Comparison of ENCODE assay signal across 9 mouse cellular contexts in genomic region chr10:24223449-24224143, GRCm38 (mm10). TPM values are rescaled to one million over a fixed set of nuclear protein-coding genes. Genes with fewer than 3 reads are reported as not detected.
DNase-seq lines count a peak whose midpoint lies in the region; ATAC-seq and TF ChIP-seq lines count a peak whose summit lies in the region.
"Had no signal": no experiment of that assay in that cellular context is flagged by ENCODE, and none has a peak within 500 bp of the region (broad histone marks: within the 10 kb centered on the region; RNA-seq: fewer than 3 reads in every experiment).

Gene Moxd1 (plus strand): TSS chr10:24223517.

- no peak within 1 kb of the TSS for H3K27ac ChIP-seq in forebrain, embryonic 15.5 days (replicated peaks)
- no peak within 1 kb of the TSS for H3K27ac ChIP-seq in intestine, embryonic 16.5 days (ENCODE audit: low read length)
- H3K27ac ChIP-seq in olfactory bulb, adult 2 months (ENCODE audit: insufficient read depth, low read depth, low read length): no peak within 1 kb of the TSS

- H3K9ac ChIP-seq in forebrain, embryonic 15.5 days (replicated peaks): peak within 1 kb of the TSS; percentile 42
- peak within 1 kb of the TSS; percentile 67 for H3K9ac ChIP-seq in intestine, embryonic 16.5 days (ENCODE audit: low read depth, low read length)

- no peak for TF ChIP-seq CTCF in lung, adult 2 months (IDR thresholded peaks at IDR 0.05; ENCODE audit: insufficient read depth, low read length)
- no peak for TF ChIP-seq CTCF in olfactory bulb, adult 2 months (IDR thresholded peaks at IDR 0.05; ENCODE audit: insufficient read depth, low read depth, low read length)

- peak; percentile 57 for ATAC-seq in frontal cortex, adult (ENCODE audit: low TSS enrichment)
- ATAC-seq in forebrain, embryonic 15.5 days (replicated peaks): peak; percentile 75
- ATAC-seq in intestine, embryonic 16.5 days: peak; percentile 89

- H3K4me1 ChIP-seq in forebrain, embryonic 15.5 days: peaks cover 15% of the 10 kb centered on the region
- H3K4me1 ChIP-seq in intestine, embryonic 16.5 days (ENCODE audit: control insufficient read depth, insufficient read depth, low read length): peaks cover 9% of the 10 kb centered on the region; the same call in 1 of the 2 replicates
- peaks cover 2% of the 10 kb centered on the region; the same call in 1 of the 2 replicates for H3K4me1 ChIP-seq in lung, adult 2 months (ENCODE audit: control insufficient read depth, insufficient read depth, low read length)
- peaks cover 16% of the 10 kb centered on the region for H3K4me1 ChIP-seq in olfactory bulb, adult 2 months (ENCODE audit: control insufficient read depth, insufficient read depth, low read length)

- peaks cover 19% of the 10 kb centered on the region for H3K27me3 ChIP-seq in forebrain, embryonic 15.5 days
- peaks cover 14% of the 10 kb centered on the region; the same call in 1 of the 2 replicates for H3K27me3 ChIP-seq in intestine, embryonic 16.5 days (replicated peaks; ENCODE audit: control insufficient read depth, insufficient read depth, low read length)

- TF ChIP-seq POLR2A in lung, adult 2 months (IDR thresholded peaks at IDR 0.05; ENCODE audit: borderline replicate concordance, extremely low read depth, low read depth, low read length): no peak
- TF ChIP-seq POLR2A in olfactory bulb, adult 2 months (IDR thresholded peaks at IDR 0.05; ENCODE audit: insufficient read depth, low read depth, low read length): no peak

- H3K9me3 ChIP-seq in forebrain, embryonic 15.5 days: no peaks in the 10 kb centered on the region
- no peaks in the 10 kb centered on the region for H3K9me3 ChIP-seq in intestine, embryonic 16.5 days (ENCODE audit: control insufficient read depth, low read length)
- H3K9me3 ChIP-seq: G1E had no signal

- peak within 1 kb of the TSS; percentile 52 for H3K4me3 ChIP-seq in forebrain, embryonic 15.5 days
- H3K4me3 ChIP-seq in intestine, embryonic 16.5 days (ENCODE audit: low read length): peak within 1 kb of the TSS; percentile 61
- no peak within 1 kb of the TSS for H3K4me3 ChIP-seq in lung, adult 2 months (replicated peaks; ENCODE audit: extremely low read depth, low read depth, low read length)
- H3K4me3 ChIP-seq in olfactory bulb, adult 2 months (ENCODE audit: insufficient read depth, low read depth, low read length): peak within 1 kb of the TSS; percentile 43

- 2% methylated on average over 56 of the region's 56 CpGs for WGBS in forebrain, embryonic 15.5 days
- 2% methylated on average over 55 of the region's 56 CpGs for WGBS in intestine, embryonic 16.5 days
- WGBS in lung, adult 2 months: 4% methylated on average over 56 of the region's 56 CpGs
- WGBS in olfactory bulb, adult 2 months: 7% methylated on average over 56 of the region's 56 CpGs

- no peaks in the 10 kb centered on the region for H3K36me3 ChIP-seq in forebrain, embryonic 15.5 days
- H3K36me3 ChIP-seq in intestine, embryonic 16.5 days (ENCODE audit: control insufficient read depth, insufficient read depth, low read length): no peaks in the 10 kb centered on the region
- H3K36me3 ChIP-seq: G1E had no signal

- no peak for DNase-seq in frontal cortex, postnatal 25 days (ENCODE audit: low spot score in 2 of 2)
- DNase-seq in R1 (ENCODE audit: low read depth, low spot score): peak; percentile 21
- peak; percentile 20 for DNase-seq in lung, adult 2 months
- no peak for DNase-seq in cerebellum, postnatal 36 days

- H3K4me2 ChIP-seq in forebrain, embryonic 15.5 days (replicated peaks): peak within 1 kb of the TSS; percentile 95
- H3K4me2 ChIP-seq in intestine, embryonic 16.5 days (ENCODE audit: low read depth, low read length): peak within 1 kb of the TSS; percentile 99

RNA-seq across cellular contexts. Expression of gene Moxd1, which starts in this region (rescaled TPM):
- polyA plus RNA-seq in forebrain, embryonic 15.5 days (2015; fragmentation: Nextera tagmentation; extraction: Ambion mirVana): 2.4 and 2.8 TPM in 2 replicates
- polyA plus RNA-seq in intestine, embryonic 16.5 days (2015; fragmentation: Nextera tagmentation; extraction: Ambion mirVana): 10.8 and 11.7 TPM in 2 replicates
- 1.3 and 1.9 TPM in 2 replicates for polyA plus RNA-seq in lung, adult 2 months (2012; rRNA removed)
- not detected in 2 replicates for polyA plus RNA-seq in olfactory bulb, adult 2 months (2012; ENCODE audit: insufficient read depth, insufficient read length, low replicate concordance, missing spikeins)
- polyA plus RNA-seq: G1E had no signal

Comparison
In these comparisons a context has a peak if more than half of its experiments do, and no peak if none do; other contexts are left out.
1. DNase-seq: peak in R1 (single experiment) and lung, adult 2 months (single experiment); none in frontal cortex, postnatal 25 days (0 of 2) and cerebellum, postnatal 36 days (0 of 2).
2. Peak in every context shown above with its lines, with median percentiles within 50 percentile points of each other: ATAC-seq.